Mouse (Mus musculus) thymus, adult 18-20 months (tissue): Measurements from ENCODE around the gene Smoc2.

Experiments
- DNase-seq, 2 experiments: peaks; one replicate each; pipeline ENCODE4 v3.0.0; 2022; ENCODE audit warnings: mixed read lengths in 2 of 2

Gene Smoc2

GRCm38 (mm10) chr17:14279177-14279965 is at the start of gene Smoc2:
Smoc2 (plus strand) TSS chr17:14279506.
- DNase-seq: no peak

- no peak for DNase-seq
These were observed 48.4 kb upstream of the Smoc2 start for GRCm38 (mm10) chr17:14230698-14231430.

GRCm38 (mm10) chr17:14232629-14233028 is 46.7 kb upstream of the Smoc2 start:
- DNase-seq: no peak

DNA sequence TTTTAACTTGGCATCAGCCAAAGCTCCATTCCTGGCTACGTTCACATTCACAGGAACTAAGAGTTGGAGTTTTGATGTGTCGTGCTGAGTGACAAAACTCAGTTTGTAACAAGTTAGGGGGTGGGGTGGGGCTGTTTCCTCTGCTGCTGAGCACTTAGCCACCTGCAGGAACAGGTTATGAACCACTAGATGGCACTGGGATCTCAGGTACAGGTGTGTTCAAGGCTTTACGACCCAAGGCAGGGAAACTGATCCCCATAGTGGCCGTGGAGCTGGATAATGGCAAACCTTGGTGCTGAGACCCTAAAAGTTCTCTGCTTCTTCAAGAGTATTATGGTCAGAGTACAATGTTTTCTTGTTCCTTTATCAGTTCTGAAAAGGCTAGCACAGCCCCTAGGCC is 45.6 kb upstream of the Smoc2 start:
- no peak for DNase-seq

- no peak for DNase-seq
These were observed 44.4 kb upstream of the Smoc2 start for GRCm38 (mm10) chr17:14234774-14235389.

DNA sequence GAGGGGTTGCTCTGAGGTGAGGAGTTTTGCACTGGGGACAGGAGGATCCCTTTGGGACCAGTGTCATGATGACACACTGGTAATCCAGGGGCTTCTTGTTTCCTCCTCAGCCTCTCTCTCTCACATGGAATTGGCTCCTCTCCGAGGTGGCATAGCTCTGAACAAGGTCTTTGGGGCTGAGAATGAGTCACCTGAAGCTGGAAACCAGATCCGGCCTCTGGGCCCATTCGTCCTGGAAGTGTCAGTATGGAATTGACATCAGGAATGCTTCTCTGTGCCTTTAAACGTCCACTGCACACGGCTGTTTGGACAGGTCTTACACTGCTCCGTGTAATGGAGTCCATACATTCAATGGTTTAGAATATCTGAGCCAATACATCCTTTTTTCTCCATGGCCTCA is 42.2 kb upstream of the Smoc2 start:
- no peak for DNase-seq

GRCm38 (mm10) chr17:14239960-14240359 is 39.3 kb upstream of the Smoc2 start:
- DNase-seq: no peak

DNA sequence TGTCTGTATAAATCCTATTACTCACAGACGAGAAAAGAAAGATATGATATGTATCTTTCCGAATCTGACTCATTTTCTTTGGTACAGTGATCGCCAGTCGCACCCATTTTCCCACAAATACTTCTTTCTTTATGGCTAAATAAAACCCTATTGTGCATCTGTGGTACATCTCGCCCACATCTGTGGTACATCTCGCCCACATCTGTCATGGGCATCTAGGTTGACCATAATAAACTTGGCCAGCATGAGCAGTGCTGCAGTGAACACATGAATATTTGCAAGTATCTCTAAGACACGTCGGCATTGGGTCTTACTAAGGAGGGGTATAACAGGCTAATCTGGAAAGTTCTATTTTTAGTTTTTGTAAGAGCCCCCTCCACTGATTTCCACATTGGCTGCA is 36.7 kb upstream of the Smoc2 start:
- no peak for DNase-seq

DNA sequence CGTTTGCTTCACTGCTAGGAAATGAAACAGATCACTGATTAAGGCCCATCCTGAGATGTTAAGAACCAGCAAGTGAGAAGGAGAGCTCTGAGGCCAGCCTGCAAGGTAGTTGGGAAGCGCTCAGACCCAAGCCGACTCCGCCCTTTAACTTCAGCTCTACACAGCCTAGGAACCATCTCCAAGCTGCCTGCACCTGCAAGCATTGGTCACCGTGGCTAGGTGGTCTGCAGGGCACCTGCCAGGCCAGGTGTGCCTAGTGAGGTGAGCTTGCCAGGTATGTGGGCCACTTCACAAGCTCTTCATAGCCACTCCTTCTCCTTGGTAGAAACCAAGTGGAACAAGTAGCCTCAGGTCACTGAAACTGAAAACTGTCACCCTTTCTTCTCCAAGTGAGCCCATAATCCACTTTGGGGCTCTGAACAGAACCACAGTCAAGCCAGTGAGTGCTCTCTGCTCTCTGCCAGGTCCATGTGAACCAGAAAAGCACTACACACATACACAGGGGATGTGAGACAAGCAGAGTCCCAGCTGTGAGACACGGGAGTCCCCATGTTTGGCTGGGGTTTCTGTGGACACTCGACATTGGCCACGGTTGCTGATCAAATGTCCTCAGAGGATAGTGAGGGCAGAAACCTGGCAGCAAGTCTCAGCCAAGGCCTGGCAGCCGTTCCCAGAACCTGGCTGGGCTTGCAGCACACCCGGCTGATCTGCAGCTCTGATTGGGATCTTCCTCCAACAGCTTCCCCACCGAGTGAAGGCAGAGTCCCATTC is 34.9 kb upstream of the Smoc2 start:
- no peak for DNase-seq

- DNase-seq: no peak
These were observed 33.0 kb upstream of the Smoc2 start for GRCm38 (mm10) chr17:14246266-14246665.

- no peak for DNase-seq
These were observed 31.4 kb upstream of the Smoc2 start for GRCm38 (mm10) chr17:14247931-14248330.

DNA sequence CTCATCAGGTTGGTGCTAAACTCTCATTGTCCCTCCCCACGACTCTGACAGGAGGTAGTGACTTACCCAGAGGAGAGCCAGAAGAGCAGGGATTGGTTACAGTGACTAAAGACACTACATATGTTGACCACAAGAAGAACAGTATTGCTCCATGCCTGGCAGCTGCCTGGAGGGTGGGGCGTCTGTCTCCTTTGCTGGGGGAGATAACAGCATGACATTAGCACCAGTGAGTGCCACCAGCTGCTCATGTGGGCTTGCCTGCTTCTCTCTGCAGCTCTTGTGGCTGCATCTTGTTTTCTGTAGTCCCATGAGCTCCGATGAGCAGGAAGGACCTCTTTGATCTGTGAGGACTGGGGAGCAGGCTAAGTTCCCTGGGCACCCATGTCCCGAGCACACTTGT is 29.7 kb upstream of the Smoc2 start:
- DNase-seq: no peak

GRCm38 (mm10) chr17:14250401-14250800 is 28.9 kb upstream of the Smoc2 start:
- DNase-seq: no peak

DNA sequence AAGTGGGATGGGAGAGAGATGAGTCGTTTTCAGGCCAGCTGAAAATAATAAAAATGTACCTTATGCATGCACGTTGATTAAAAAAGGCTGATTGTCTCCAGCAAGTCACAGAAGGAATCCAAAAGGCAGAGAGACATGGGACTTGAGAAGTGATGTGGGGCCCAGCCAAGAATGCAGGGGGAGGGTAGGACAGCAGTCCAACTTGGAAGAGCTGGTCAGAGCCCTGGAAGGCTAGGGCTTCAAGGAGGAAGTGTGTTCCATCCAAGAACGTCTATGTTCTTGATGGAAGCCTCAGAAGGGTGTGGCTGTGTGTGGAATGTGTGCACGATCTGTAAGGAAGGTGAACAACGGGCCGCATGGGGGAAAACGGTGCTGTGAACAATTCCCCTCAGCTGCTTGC is 26.9 kb upstream of the Smoc2 start:
- no peak for DNase-seq

GRCm38 (mm10) chr17:14254616-14255015 is 24.7 kb upstream of the Smoc2 start:
- DNase-seq: no peak

- DNase-seq: no peak
These were observed 21.3 kb upstream of the Smoc2 start for GRCm38 (mm10) chr17:14257799-14258520.

GRCm38 (mm10) chr17:14258906-14259305 is 20.4 kb upstream of the Smoc2 start:
- DNase-seq: no peak

DNA sequence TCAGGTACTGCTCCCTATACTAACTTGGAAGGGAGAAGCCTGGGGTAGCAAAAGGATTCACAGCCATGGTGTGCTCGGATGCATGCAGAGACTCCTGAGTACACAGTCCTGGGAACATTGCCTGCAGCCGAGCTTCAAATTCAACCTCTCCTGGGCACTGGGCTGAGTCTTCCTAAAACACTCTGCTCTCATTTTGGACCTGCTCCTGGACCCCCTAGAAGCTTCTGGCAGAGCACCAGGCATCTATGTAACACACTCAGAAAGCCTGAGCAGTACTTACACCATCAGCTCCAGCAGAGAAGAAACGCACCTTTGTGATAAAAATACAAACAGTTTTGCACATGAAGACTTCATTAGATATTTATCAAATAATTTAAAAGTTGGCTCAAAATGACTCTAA is 18.3 kb upstream of the Smoc2 start:
- no peak for DNase-seq

- DNase-seq: no peak
These were observed 17.1 kb upstream of the Smoc2 start for GRCm38 (mm10) chr17:14262217-14262616.

- DNase-seq: no peak
These were observed 11.3 kb upstream of the Smoc2 start for GRCm38 (mm10) chr17:14268001-14268400.

GRCm38 (mm10) chr17:14273386-14273785 is 5.9 kb upstream of the Smoc2 start:
- no peak for DNase-seq

- DNase-seq: no peak
These were observed 2.0 kb upstream of the Smoc2 start for GRCm38 (mm10) chr17:14277310-14277709.

- DNase-seq: no peak
These were observed 627 bp downstream of the Smoc2 start for GRCm38 (mm10) chr17:14279966-14280300.
